Mouse (Mus musculus): ENCODE data around the gene Tuba4a.

The Tuba4a gene

GRCm38 (mm10) chr1:75219531-75219930 is at the start of gene Tuba4a:
Gene Tuba4a (minus strand): TSS chr1:75219865.
- DNase-seq (ENCODE audit: low read depth, low spot score) = no peak

- DNase-seq (ENCODE audit: low read depth, low spot score) = no peak
Measured at GRCm38 (mm10) chr1:75264091-75264880, 44.6 kb upstream of the Tuba4a start, which contains the start of gene Ptprn. Gene Ptprn (minus strand): TSS chr1:75264502.

GRCm38 (mm10) chr1:75262969-75263951 is 43.6 kb upstream of the Tuba4a start:
- no peak for DNase-seq (ENCODE audit: low read depth, low spot score)

- DNase-seq (ENCODE audit: low read depth, low spot score) = no peak
Measured at GRCm38 (mm10) chr1:75261278-75261677, 41.6 kb upstream of the Tuba4a start.

GRCm38 (mm10) chr1:75255516-75256046 is 35.9 kb upstream of the Tuba4a start:
- no peak for DNase-seq (ENCODE audit: low read depth, low spot score)

- no peak for DNase-seq (ENCODE audit: low read depth, low spot score)
Measured at GRCm38 (mm10) chr1:75254625-75255013, 35.0 kb upstream of the Tuba4a start.

- DNase-seq (ENCODE audit: low read depth, low spot score) = peak; percentile 60
Measured at GRCm38 (mm10) chr1:75253849-75254624, 34.4 kb upstream of the Tuba4a start.

GRCm38 (mm10) chr1:75253029-75253428 is 33.4 kb upstream of the Tuba4a start:
- no peak for DNase-seq (ENCODE audit: low read depth, low spot score)

GRCm38 (mm10) chr1:75252308-75252707 is 32.6 kb upstream of the Tuba4a start:
- no peak for DNase-seq (ENCODE audit: low read depth, low spot score)

GRCm38 (mm10) chr1:75251112-75251970 is 31.7 kb upstream of the Tuba4a start:
- peak; percentile 81 for DNase-seq (ENCODE audit: low read depth, low spot score)

GRCm38 (mm10) chr1:75250498-75250897 is 30.8 kb upstream of the Tuba4a start:
- no peak for DNase-seq (ENCODE audit: low read depth, low spot score)

- DNase-seq (ENCODE audit: low read depth, low spot score) = peak; percentile 48
Measured at GRCm38 (mm10) chr1:75248041-75248772, 28.5 kb upstream of the Tuba4a start.

GRCm38 (mm10) chr1:75247071-75247930 is 27.6 kb upstream of the Tuba4a start:
- no peak for DNase-seq (ENCODE audit: low read depth, low spot score)

- DNase-seq (ENCODE audit: low read depth, low spot score) = peak; percentile 71
Measured at GRCm38 (mm10) chr1:75244836-75245235, 25.2 kb upstream of the Tuba4a start.

- no peak for DNase-seq (ENCODE audit: low read depth, low spot score)
Measured at GRCm38 (mm10) chr1:75244175-75244826, 24.6 kb upstream of the Tuba4a start.

GRCm38 (mm10) chr1:75243411-75243810 is 23.7 kb upstream of the Tuba4a start:
- DNase-seq (ENCODE audit: low read depth, low spot score) = no peak

GRCm38 (mm10) chr1:75239591-75239990 is 19.9 kb upstream of the Tuba4a start:
- DNase-seq (ENCODE audit: low read depth, low spot score) = no peak
